Mouse (Mus musculus): ENCODE measurements at regions not wholly inside any gene's neighbourhood (a gene's known extent, or its start where the extent isn't known, plus 50 kb on each side); places are given as distances from the start of the nearest gene placed in this dataset.

GRCm38 (mm10) chr3:100401080-100401479 is 88.0 kb downstream of the Tent5c start:
- no peak overlapping the region for H3K4me3 ChIP-seq
- H3K27ac ChIP-seq, result no peak overlapping the region
- H3K9ac ChIP-seq, result no peak overlapping the region
- H3K36me3 ChIP-seq, result no peaks in the 10 kb centered on the region
- H3K9me3 ChIP-seq, result no peaks in the 10 kb centered on the region
- no peaks in the 10 kb centered on the region for H3K27me3 ChIP-seq
- no peak overlapping the region for H3K4me2 ChIP-seq (replicated peaks)
- 98% methylated on average over 1 of the region's 1 CpGs for WGBS
- no peaks in the 10 kb centered on the region for H3K4me1 ChIP-seq
- ATAC-seq (ENCODE audit: insufficient number of reproducible peaks, insufficient read depth, low FRiP score, low TSS enrichment), result no peak

DNA sequence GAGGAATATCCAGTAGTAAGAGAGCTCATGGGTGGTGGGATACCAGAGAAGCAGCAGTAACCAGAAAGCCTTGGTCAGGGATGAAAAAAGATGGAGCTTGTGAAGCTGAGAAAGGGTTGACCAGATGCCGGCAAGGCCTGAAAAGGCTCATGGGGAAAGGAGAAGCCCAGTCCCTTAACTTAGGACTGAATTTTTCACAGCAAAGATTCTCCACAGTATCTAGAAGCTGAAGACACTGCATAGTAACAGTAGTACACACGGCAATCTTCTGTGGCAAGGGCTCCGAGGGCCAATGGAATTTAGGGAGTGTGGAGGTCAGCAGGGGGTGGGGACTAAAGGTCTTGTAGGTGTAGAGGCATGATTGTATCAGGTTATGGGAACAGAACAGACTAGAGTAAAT is 91.6 kb downstream of the Tent5c start:
- Histone ChIP-seq H3K9me3 (no peaks in the 10 kb centered on the region), H3K9ac (no peak overlapping the region), H3K4me3 (no peak overlapping the region), H3K27me3 (no peaks in the 10 kb centered on the region), H3K36me3 (no peaks in the 10 kb centered on the region), H3K4me1 (peaks cover 11% of the 10 kb centered on the region; the same call in 1 of the 2 replicates), H3K27ac (no peak overlapping the region), H3K4me2 (replicated peaks) (no peak overlapping the region)
- WGBS, result 84% methylated on average over 3 of the region's 3 CpGs
- no peak for ATAC-seq (ENCODE audit: insufficient number of reproducible peaks, insufficient read depth, low FRiP score, low TSS enrichment)

DNA sequence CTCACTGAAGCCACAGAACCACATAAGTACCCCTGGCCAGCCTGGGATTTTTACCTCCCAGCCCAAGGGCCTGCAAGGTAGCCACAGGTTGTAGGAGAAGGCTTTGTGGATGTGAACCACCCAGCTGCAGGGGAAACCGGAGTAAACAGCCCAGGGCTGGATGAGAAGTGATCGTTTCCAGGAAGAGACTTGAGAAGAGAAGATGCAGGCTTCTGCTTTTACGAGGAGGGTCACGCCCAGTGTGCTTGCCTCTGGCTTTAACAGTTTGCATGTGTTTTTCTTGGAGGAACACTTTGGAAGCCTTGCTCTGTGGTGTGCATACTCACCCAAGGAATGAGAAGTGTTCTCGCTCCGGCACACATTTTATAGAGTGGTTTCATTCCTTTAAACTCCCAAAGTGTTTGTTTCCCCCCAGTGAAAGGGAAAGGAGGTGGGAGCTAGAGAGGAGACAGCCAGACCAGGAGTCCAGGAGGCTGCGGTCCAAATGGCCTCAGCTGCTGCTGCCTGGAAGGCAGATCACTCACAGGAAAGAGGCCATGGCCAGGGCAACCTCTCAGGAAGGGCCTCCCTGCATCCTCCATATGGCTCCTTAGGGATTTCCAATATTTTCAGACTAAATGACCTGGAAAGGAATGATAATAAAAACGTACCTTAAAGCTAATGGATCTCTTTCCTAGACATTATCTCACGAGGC is 94.1 kb downstream of the Tent5c start:
- peak; percentile 52; the same call in 1 of the 2 replicates for ATAC-seq (ENCODE audit: insufficient number of reproducible peaks, insufficient read depth, low FRiP score, low TSS enrichment)
- Histone ChIP-seq H3K4me2 (replicated peaks) (no peak overlapping the region), H3K27me3 (no peaks in the 10 kb centered on the region), H3K36me3 (no peaks in the 10 kb centered on the region), H3K4me3 (no peak overlapping the region), H3K4me1 (peaks cover 11% of the 10 kb centered on the region; the same call in 1 of the 2 replicates), H3K9ac (no peak overlapping the region), H3K27ac (peak overlapping the region; percentile 50; the same call in 1 of the 2 replicates), H3K9me3 (no peaks in the 10 kb centered on the region)
- 30% methylated on average over 9 of the region's 9 CpGs for WGBS

DNA sequence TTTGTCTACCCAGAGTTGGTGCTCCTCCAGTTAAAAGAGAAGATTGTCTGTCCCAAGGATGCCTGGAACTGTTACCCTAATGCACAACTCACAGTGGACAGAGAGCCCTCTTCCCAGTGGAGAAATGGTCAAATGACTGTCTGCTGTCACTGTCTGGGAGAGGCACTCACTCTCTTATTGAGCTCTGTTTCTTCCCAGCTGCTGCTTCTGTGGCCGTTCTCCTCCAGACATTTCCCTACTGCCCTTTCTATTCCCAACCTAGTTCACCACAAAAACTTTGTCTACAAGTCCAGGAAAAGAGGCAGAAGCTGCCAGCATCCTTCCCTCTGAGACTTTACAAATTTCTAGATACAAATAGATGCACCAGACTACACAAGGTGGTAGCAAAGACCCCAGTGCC is 95.2 kb downstream of the Tent5c start:
- no peaks in the 10 kb centered on the region for H3K36me3 ChIP-seq
- WGBS, result 79% methylated on average over 1 of the region's 1 CpGs

GRCm38 (mm10) chr3:100382181-100382580 is 106.9 kb downstream of the Tent5c start:
- Histone ChIP-seq H3K4me2 (replicated peaks) (no peak overlapping the region), H3K27ac (no peak overlapping the region), H3K4me3 (no peak overlapping the region), H3K4me1 (no peaks in the 10 kb centered on the region), H3K27me3 (no peaks in the 10 kb centered on the region), H3K36me3 (no peaks in the 10 kb centered on the region), H3K9ac (no peak overlapping the region), H3K9me3 (no peaks in the 10 kb centered on the region)
- 46% methylated on average over 1 of the region's 1 CpGs for WGBS
- no peak for ATAC-seq (ENCODE audit: insufficient number of reproducible peaks, insufficient read depth, low FRiP score, low TSS enrichment)

More for the DNA sequence above, 95.2 kb downstream of the Tent5c start:
- Histone ChIP-seq H3K4me2 (replicated peaks) (no peak overlapping the region), H3K4me1 (peaks cover 11% of the 10 kb centered on the region; the same call in 1 of the 2 replicates), H3K27ac (no peak overlapping the region), H3K27me3 (no peaks in the 10 kb centered on the region), H3K9ac (no peak overlapping the region), H3K4me3 (no peak overlapping the region), H3K9me3 (no peaks in the 10 kb centered on the region)
- ATAC-seq (ENCODE audit: insufficient number of reproducible peaks, insufficient read depth, low FRiP score, low TSS enrichment), result no peak

DNA sequence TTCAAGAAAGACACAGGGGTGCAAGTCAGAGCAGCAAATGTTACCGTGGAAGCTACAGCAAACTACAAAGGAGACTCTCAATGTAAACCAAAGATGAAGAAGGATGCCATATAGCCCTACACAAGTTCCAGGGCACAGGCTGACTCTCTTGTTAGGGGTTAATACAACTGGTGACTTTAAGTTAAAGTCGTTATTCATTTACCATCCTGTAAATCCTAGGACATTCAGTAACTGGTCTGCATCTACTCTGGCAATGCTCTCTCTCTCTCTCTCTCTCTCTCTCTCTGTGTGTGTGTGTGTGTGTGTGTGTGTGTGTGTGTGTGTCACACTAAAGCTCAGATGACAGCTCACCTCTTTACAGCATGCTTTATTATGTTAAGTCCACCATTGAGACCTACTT is 107.8 kb downstream of the Tent5c start:
- Histone ChIP-seq H3K4me3 (no peak overlapping the region), H3K27ac (no peak overlapping the region), H3K4me1 (no peaks in the 10 kb centered on the region), H3K9me3 (no peaks in the 10 kb centered on the region), H3K27me3 (no peaks in the 10 kb centered on the region), H3K36me3 (no peaks in the 10 kb centered on the region), H3K4me2 (replicated peaks) (no peak overlapping the region), H3K9ac (no peak overlapping the region)
- no peak for ATAC-seq (ENCODE audit: insufficient number of reproducible peaks, insufficient read depth, low FRiP score, low TSS enrichment)
- WGBS, result 68% methylated on average over 2 of the region's 2 CpGs

DNA sequence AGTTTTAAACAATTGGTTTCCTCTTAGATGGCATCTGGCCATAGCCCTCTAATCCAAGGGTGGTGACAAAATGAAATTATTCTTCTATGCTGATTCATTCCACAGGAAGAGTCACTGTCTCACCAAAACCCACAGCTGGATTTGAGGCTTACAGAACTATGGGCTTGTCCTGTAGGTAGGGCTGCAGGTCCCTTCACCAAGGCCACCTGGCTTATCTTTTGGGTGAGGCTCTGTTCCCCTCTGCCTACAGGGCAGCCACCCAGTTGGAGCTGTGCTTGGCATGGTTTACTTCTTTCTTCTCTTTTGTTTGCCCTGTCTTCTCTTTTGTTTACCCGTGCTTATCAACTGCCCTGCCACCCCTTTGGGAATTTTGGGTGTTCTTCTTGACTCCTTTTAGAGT is 113.0 kb downstream of the Tent5c start:
- Histone ChIP-seq H3K4me3 (no peak overlapping the region), H3K27ac (no peak overlapping the region), H3K9ac (no peak overlapping the region), H3K4me1 (no peaks in the 10 kb centered on the region), H3K36me3 (no peaks in the 10 kb centered on the region), H3K4me2 (replicated peaks) (no peak overlapping the region), H3K9me3 (no peaks in the 10 kb centered on the region), H3K27me3 (no peaks in the 10 kb centered on the region)
- WGBS, result 65% methylated on average over 1 of the region's 1 CpGs
- no peak for ATAC-seq (ENCODE audit: insufficient number of reproducible peaks, insufficient read depth, low FRiP score, low TSS enrichment)

- Histone ChIP-seq H3K4me2 (replicated peaks) (no peak overlapping the region), H3K27ac (no peak overlapping the region), H3K4me3 (no peak overlapping the region), H3K9ac (no peak overlapping the region), H3K4me1 (no peaks in the 10 kb centered on the region), H3K27me3 (no peaks in the 10 kb centered on the region), H3K36me3 (no peaks in the 10 kb centered on the region), H3K9me3 (no peaks in the 10 kb centered on the region)
- ATAC-seq (ENCODE audit: insufficient number of reproducible peaks, insufficient read depth, low FRiP score, low TSS enrichment), result no peak
- 78% methylated on average over 7 of the region's 7 CpGs for WGBS
These were observed 122.0 kb downstream of the Tent5c start for GRCm38 (mm10) chr3:100366884-100367840.

DNA sequence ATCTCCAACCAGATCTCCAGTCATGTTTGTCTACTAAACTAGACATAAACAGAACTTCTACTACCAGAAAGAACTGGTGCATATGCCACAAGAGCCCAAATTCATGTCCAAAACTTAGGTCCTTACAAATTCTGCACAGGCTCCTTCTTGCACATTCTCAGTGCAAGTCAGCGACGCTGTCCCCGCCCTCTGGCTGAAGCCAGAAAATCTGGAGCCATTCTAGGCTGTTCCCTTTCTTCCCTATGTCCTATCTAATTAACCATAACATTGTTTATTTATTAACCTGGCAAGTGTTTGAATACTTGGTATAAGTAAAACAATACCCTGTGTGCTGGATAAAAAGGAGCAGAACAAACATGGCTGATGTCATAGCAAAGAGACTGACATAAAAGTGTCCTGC is 122.7 kb downstream of the Tent5c start:
- H3K36me3 ChIP-seq, result no peaks in the 10 kb centered on the region
- H3K9ac ChIP-seq, result no peak overlapping the region
- WGBS, result 87% methylated on average over 3 of the region's 3 CpGs
- no peaks in the 10 kb centered on the region for H3K27me3 ChIP-seq
- no peak overlapping the region for H3K4me3 ChIP-seq
- no peak overlapping the region for H3K27ac ChIP-seq
- ATAC-seq (ENCODE audit: insufficient number of reproducible peaks, insufficient read depth, low FRiP score, low TSS enrichment), result no peak
- H3K4me1 ChIP-seq, result no peaks in the 10 kb centered on the region
- no peaks in the 10 kb centered on the region for H3K9me3 ChIP-seq
- H3K4me2 ChIP-seq (replicated peaks), result no peak overlapping the region

GRCm38 (mm10) chr3:100365354-100365945 is 123.7 kb downstream of the Tent5c start:
- Histone ChIP-seq H3K27ac (no peak overlapping the region), H3K36me3 (no peaks in the 10 kb centered on the region), H3K4me1 (no peaks in the 10 kb centered on the region), H3K27me3 (no peaks in the 10 kb centered on the region), H3K4me3 (no peak overlapping the region), H3K4me2 (replicated peaks) (no peak overlapping the region), H3K9ac (no peak overlapping the region), H3K9me3 (no peaks in the 10 kb centered on the region)
- WGBS, result 88% methylated on average over 3 of the region's 3 CpGs
- ATAC-seq (ENCODE audit: insufficient number of reproducible peaks, insufficient read depth, low FRiP score, low TSS enrichment), result no peak

DNA sequence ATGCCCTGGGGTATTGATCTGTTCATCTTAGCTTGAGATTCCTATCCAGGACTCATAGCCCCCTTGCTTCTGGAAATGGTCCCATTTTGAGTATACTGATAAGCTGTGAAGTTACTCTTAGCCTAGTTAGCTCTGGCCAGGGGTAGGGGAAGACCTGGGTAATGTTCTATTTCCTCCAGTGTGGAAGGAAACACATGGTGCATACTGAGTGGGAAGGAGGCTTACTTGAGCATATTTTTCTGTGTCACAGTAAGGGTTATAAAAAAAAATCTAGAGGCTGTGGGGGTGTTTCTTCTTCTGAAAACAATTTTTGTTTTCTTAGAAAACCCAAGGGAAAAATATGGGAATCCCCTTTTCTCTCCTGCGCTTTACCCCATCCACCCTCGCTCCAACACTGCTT is 124.4 kb downstream of the Tent5c start:
- Histone ChIP-seq H3K4me3 (no peak overlapping the region), H3K9me3 (no peaks in the 10 kb centered on the region), H3K27ac (no peak overlapping the region), H3K9ac (no peak overlapping the region), H3K4me2 (replicated peaks) (no peak overlapping the region), H3K27me3 (no peaks in the 10 kb centered on the region), H3K4me1 (no peaks in the 10 kb centered on the region), H3K36me3 (no peaks in the 10 kb centered on the region)
- 82% methylated on average over 2 of the region's 2 CpGs for WGBS
- no peak for ATAC-seq (ENCODE audit: insufficient number of reproducible peaks, insufficient read depth, low FRiP score, low TSS enrichment)

All from embryonic facial prominence, embryonic 12.5 days (tissue).